Mouse (Mus musculus) heart, adult 8-10 months (tissue): Measurements from ENCODE around the gene Cep290. TPM values are rescaled to one million over a fixed set of nuclear protein-coding genes. Genes with fewer than 3 reads are reported as not detected.

Experiments used
- DNase-seq: peaks from one replicate; pipeline ENCODE4 v3.0.0; 2022; ENCODE audit warnings: low spot score
- total RNA-seq, 4 experiments: library from RNA; stranded (reverse); gene quantifications; 2 replicates each; pipeline ENCODE4 v1.2.4; 2022

Gene Cep290
- total RNA-seq, 4 experiments from 2014 or later = 3.9 to 5.8 (median 4.3) TPM

GRCm38 (mm10) chr10:100588932-100589388, 101.6 kb downstream of the Cep290 start:
- peak; percentile 86 for DNase-seq

- no peak for DNase-seq
Observed at GRCm38 (mm10) chr10:100590323-100590722, 103.0 kb downstream of the Cep290 start, which contains the start of the genes 4930430F08Rik and 1700017N19Rik. Gene 4930430F08Rik (minus strand): TSS chr10:100590423. Gene 1700017N19Rik (plus strand): TSS chr10:100590484.

- no peak for DNase-seq
Observed at GRCm38 (mm10) chr10:100598339-100598738, 111.0 kb downstream of the Cep290 start.

DNA sequence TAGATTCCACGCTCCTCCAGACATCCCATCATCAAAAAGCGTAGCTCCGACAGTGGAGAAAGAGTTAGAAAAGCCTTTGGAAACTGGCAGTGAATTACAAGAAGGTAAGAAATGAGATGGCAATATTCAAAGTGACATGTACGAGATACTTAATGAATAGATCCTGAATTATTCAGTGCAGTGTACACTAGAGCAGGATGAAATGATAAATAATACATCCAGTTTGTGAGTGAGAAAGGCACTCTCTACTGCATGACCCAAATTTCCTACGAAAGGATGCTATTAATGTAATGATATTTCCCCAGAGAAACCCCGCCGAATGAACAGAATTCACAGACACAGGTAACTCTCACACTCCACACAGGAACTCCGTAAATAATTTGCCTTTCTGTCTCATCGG, 116.2 kb downstream of the Cep290 start:
- DNase-seq = no peak

- no peak for DNase-seq
Observed at GRCm38 (mm10) chr10:100604254-100604653, 116.9 kb downstream of the Cep290 start.

DNA sequence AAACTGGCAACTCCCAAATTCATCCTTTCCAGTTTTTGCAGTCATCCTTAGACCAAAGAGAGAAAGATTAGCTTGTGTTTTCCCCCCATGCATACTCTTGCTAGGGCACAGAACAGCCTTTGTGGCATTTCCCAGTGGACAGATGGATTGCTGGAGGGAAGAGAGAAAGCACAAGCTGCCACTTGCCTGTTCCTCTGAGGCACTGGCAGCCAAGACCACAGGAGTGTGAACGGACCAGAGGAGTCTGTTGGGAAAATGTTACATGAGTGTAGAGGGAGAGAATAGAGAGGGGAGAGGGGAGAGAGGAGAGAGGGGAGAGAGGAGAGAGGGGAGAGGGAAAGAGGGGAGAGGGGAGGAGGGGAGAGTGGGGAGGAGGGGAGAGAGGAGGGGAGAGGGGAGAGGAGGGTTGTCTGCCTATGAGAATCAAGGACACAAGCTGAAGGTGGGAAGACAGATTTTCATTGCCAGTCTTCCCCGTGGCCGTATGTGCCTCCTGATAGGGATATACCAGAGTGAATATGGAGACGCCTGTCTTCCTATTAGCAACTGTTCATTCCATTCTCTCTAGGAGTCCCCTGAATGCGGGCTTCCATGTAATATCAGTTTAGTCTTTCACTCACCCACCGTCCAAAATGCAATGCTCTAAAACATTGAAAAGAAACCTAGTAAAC, 130.0 kb downstream of the Cep290 start:
- DNase-seq = no peak

DNA sequence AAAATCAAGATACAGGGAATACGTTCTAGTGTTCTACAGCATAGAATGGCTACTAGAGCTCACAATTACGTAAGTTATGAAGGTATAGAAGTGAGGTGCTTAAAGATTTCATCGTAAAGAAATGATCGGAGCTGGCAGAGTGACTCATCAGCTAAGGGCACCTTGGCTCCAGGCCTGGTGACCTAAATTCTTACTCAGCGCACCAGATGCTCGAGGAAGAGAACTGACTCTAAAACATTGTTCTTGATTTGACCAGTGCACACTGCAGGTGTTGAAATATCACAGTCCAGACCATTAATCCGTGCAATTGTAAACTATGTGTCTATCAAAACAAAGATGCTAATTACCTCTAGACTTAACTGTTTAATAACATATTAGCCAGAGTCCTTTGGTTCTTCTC, 132.1 kb downstream of the Cep290 start:
- DNase-seq = no peak

DNA sequence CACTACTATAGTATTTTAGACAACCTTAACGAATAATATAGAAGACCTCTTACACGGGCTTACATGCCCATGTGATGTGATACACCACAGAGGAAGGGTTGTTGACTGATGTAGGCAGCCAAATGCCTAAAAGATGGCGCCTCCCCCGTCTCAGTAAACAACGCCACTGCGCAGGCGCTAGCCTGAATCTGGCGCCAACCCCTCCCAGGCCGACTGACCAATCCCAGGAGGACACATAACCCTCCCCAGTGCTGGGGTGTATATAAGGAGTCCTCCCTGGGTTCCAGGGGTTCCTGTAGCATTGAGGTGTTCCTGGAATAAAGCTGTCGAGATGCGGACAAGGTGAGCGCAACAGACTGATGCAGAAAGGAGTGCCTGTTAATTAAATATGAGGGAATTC, 132.7 kb downstream of the Cep290 start:
- no peak for DNase-seq

DNA sequence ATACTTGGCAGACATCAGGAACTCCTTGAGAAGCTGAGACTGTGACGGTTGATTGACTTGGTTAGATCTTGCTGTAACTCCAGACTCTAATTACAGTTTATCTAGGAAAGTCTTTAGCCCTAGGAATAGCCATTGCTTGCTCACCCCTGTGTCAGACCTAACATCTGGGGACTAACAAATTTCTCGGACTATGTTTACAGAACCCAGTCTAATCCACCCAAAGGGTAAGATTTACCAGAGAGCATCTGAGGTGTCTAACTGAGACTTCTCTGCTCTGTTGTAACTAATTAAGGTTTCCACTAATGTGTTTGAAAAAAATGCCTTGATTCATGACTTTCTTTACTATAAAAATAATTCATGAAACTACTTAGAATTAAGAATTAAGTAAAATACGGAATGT, 135.1 kb downstream of the Cep290 start:
- DNase-seq = no peak

Other genes starting within 250 kb of the Cep290 start
- not detected for gene Gm4301, start 151.9 kb upstream of the Cep290 start, total RNA-seq
- gene Gm4302, start 146.7 kb upstream of the Cep290 start, total RNA-seq = not detected
- not detected for gene Gm4303, start 141.6 kb upstream of the Cep290 start, total RNA-seq
- not detected for gene Gm4305, start 136.5 kb upstream of the Cep290 start, total RNA-seq
- not detected for gene Gm4307, start 126.2 kb upstream of the Cep290 start, total RNA-seq
- not detected for gene Gm4312, start 105.0 kb upstream of the Cep290 start, total RNA-seq
- 10 to 100 TPM; 14.2 to 16.5 (median 15.3) TPM for gene Tmtc3, start 208 bp upstream of the Cep290 start, total RNA-seq
- 1 to 10 TPM; 4.0 to 8.3 (median 5.6) TPM for gene 4930430F08Rik, start 102.9 kb downstream of the Cep290 start, total RNA-seq
- gene 1700017N19Rik, start 102.9 kb downstream of the Cep290 start, total RNA-seq = not detected